Mouse (Mus musculus) MEL (cell line): ENCODE results near the gene D5Ertd579e. TPM values are rescaled to one million over a fixed set of nuclear protein-coding genes. Genes with fewer than 3 reads are reported as not detected.
"Not testable (repeated sequence)": the region's sequence is repeated elsewhere in the genome, so short reads cannot be mapped to it uniquely, and the experiment has no call there.

ENCODE experiments used
- DNase-seq: peaks from one replicate; pipeline ENCODE4 v3.0.0; 2011; ENCODE audit warnings: low read depth, low spot score
- H3K27ac ChIP-seq: 2 replicates; pipeline ENCODE4 v1.5.1; 2012; ENCODE audit warnings: low read depth, mild to moderate bottlenecking, control low read depth, low read length, moderate library complexity; ENCODE audit not compliant: control insufficient read depth
- H3K27me3 ChIP-seq, 2 experiments: fragments of 150-350 bp in 1 of 2; sonication (generic) in 1 of 2; 2 replicates each; pipeline ENCODE4 v1.6.1; 2012; ENCODE audit warnings: low read length in 2 of 2, mild to moderate bottlenecking in 2 of 2, improper control_type of control experiment in 1 of 2, moderate library complexity in 1 of 2; ENCODE audit not compliant: insufficient read depth in 2 of 2, control insufficient read depth in 1 of 2
- H3K36me3 ChIP-seq, 2 experiments: 2 replicates each; pipeline ENCODE4 v1.6.1; 2012 to 2014; ENCODE audit warnings: low read length in 2 of 2, improper control_type of control experiment in 1 of 2, inconsistent platforms in 1 of 2, mild to moderate bottlenecking in 1 of 2; ENCODE audit not compliant: insufficient read depth in 2 of 2, control insufficient read depth in 1 of 2
- H3K4me1 ChIP-seq, 2 experiments: fragments of 150-350 bp in 1 of 2; sonication (generic) in 1 of 2; 2 replicates each; pipeline ENCODE4 v1.6.1; 2012; ENCODE audit warnings: low read length in 2 of 2, improper control_type of control experiment in 1 of 2, mild to moderate bottlenecking in 1 of 2; ENCODE audit not compliant: insufficient read depth in 2 of 2, control insufficient read depth in 1 of 2
- H3K4me3 ChIP-seq, 2 experiments: fragments of 150-350 bp in 1 of 2; sonication (generic) in 1 of 2; 2 replicates each; pipeline ENCODE4 v1.5.1; 2012; ENCODE audit warnings: low read depth in 2 of 2, low read length in 2 of 2, mild to moderate bottlenecking in 2 of 2, moderate library complexity in 2 of 2, control low read depth in 1 of 2, improper control_type of control experiment in 1 of 2; ENCODE audit not compliant: control insufficient read depth in 1 of 2, insufficient read depth in 1 of 2
- H3K79me2 ChIP-seq: 2 replicates; pipeline ENCODE4 v1.6.1; 2012; ENCODE audit warnings: mild to moderate bottlenecking, low read length, moderate library complexity; ENCODE audit not compliant: control insufficient read depth, poor library complexity, insufficient read depth
- H3K9ac ChIP-seq: 2 replicates; pipeline ENCODE4 v1.6.1; 2012; ENCODE audit warnings: low read depth, mild to moderate bottlenecking, control low read depth, low read length, moderate library complexity; ENCODE audit not compliant: control insufficient read depth, poor library complexity, severe bottlenecking
- H3K9me3 ChIP-seq: fragments of 150-350 bp; sonication (generic); replicated peaks from 2 replicates; pipeline ENCODE4 v1.6.1; 2012; ENCODE audit warnings: mild to moderate bottlenecking, low read length, improper control_type of control experiment, moderate library complexity; ENCODE audit not compliant: insufficient read depth
- CTCF ChIP-seq, 3 experiments: IDR thresholded peaks in 2 of 3; conservative IDR thresholded peaks in 1 of 3; 2 replicates each; pipeline ENCODE4 v1.5.1; 2011 to 2012; ENCODE audit warnings: low read length in 3 of 3, low read depth in 2 of 3, mild to moderate bottlenecking in 2 of 3, improper control_type of control experiment in 1 of 3, inconsistent platforms in 1 of 3, mixed read lengths in 1 of 3, moderate library complexity in 1 of 3; ENCODE audit not compliant: control insufficient read depth in 1 of 3, insufficient read depth in 1 of 3, poor library complexity in 1 of 3, severe bottlenecking in 1 of 3
- EP300 ChIP-seq, 2 experiments: IDR thresholded peaks; 2 replicates each; pipeline ENCODE4 v1.6.1; 2011; ENCODE audit warnings: improper control_type of control experiment in 2 of 2, low read length in 2 of 2, low read depth in 1 of 2, mild to moderate bottlenecking in 1 of 2
- GABPA ChIP-seq: IDR thresholded peaks from 2 replicates; pipeline ENCODE4 v1.6.1; 2012; ENCODE audit warnings: low read depth, mild to moderate bottlenecking, inconsistent platforms, low read length, improper control_type of control experiment, moderate library complexity
- HCFC1 ChIP-seq: IDR thresholded peaks from 2 replicates; pipeline ENCODE4 v1.6.1; 2012; ENCODE audit warnings: low read depth, mild to moderate bottlenecking, inconsistent platforms, low read length, improper control_type of control experiment, moderate library complexity
- MAFK ChIP-seq: IDR thresholded peaks from 2 replicates; pipeline ENCODE4 v1.6.1; 2011; ENCODE audit warnings: low read depth, mild to moderate bottlenecking, low read length, improper control_type of control experiment, borderline replicate concordance
- MAX ChIP-seq: IDR thresholded peaks from 2 replicates; pipeline ENCODE4 v1.6.1; 2011; ENCODE audit warnings: low read length, improper control_type of control experiment
- MAZ ChIP-seq: IDR thresholded peaks from 2 replicates; pipeline ENCODE4 v1.6.1; 2012; ENCODE audit warnings: low read depth, mild to moderate bottlenecking, inconsistent platforms, low read length, improper control_type of control experiment
- MYC ChIP-seq: IDR thresholded peaks from 2 replicates; pipeline ENCODE4 v1.6.1; 2011; ENCODE audit warnings: low read depth, mild to moderate bottlenecking, low read length, improper control_type of control experiment, moderate library complexity
- NELFE ChIP-seq: IDR thresholded peaks from 2 replicates; pipeline ENCODE4 v1.6.1; 2011; ENCODE audit warnings: low read depth, low read length, improper control_type of control experiment
- POLR2A ChIP-seq, 2 experiments: IDR thresholded peaks; 2 replicates each; pipeline ENCODE4 v1.6.1; 2011 to 2012; ENCODE audit warnings: low read length in 2 of 2, mild to moderate bottlenecking in 2 of 2, control low read depth in 1 of 2, improper control_type of control experiment in 1 of 2, low read depth in 1 of 2, moderate library complexity in 1 of 2; ENCODE audit not compliant: control insufficient read depth in 1 of 2, insufficient read depth in 1 of 2, poor library complexity in 1 of 2
- POLR2AphosphoS5 ChIP-seq: IDR thresholded peaks from 2 replicates; pipeline ENCODE4 v1.6.1; 2012; ENCODE audit warnings: low read depth, borderline replicate concordance, mild to moderate bottlenecking, inconsistent platforms, low read length, moderate library complexity, mixed read lengths
- RCOR1 ChIP-seq: IDR thresholded peaks from 2 replicates; pipeline ENCODE4 v1.6.1; 2012; ENCODE audit warnings: low read depth, mild to moderate bottlenecking, inconsistent platforms, low read length, improper control_type of control experiment
- SIN3A ChIP-seq: IDR thresholded peaks from 2 replicates; pipeline ENCODE4 v1.6.1; 2012; ENCODE audit warnings: low read length, improper control_type of control experiment, inconsistent platforms
- TAL1 ChIP-seq: IDR thresholded peaks from 2 replicates; pipeline ENCODE4 v1.6.1; 2012; ENCODE audit warnings: mild to moderate bottlenecking, inconsistent platforms, low read length, moderate library complexity, mixed read lengths
- TBP ChIP-seq: IDR thresholded peaks from 2 replicates; pipeline ENCODE4 v1.8.0; 2011; ENCODE audit warnings: low read depth, low read length, improper control_type of control experiment
- TCF12 ChIP-seq: IDR thresholded peaks from 2 replicates; pipeline ENCODE4 v1.6.1; 2014; ENCODE audit warnings: low read depth, mild to moderate bottlenecking, inconsistent platforms, low read length, improper control_type of control experiment, moderate library complexity
- UBTF ChIP-seq: IDR thresholded peaks from 2 replicates; pipeline ENCODE4 v1.6.1; 2012; ENCODE audit warnings: low read depth, mild to moderate bottlenecking, inconsistent platforms, low read length, improper control_type of control experiment, moderate library complexity, borderline replicate concordance; ENCODE audit not compliant: insufficient read depth
- ZKSCAN1 ChIP-seq: IDR thresholded peaks from 2 replicates; pipeline ENCODE4 v1.6.1; 2012; ENCODE audit warnings: low read depth, mild to moderate bottlenecking, inconsistent platforms, low read length, improper control_type of control experiment, moderate library complexity
- ZMIZ1 ChIP-seq: IDR thresholded peaks from 2 replicates; pipeline ENCODE4 v1.6.1; 2012; ENCODE audit warnings: low read depth, mild to moderate bottlenecking, inconsistent platforms, low read length, improper control_type of control experiment, moderate library complexity
- polyA plus RNA-seq, 2 experiments: library from polyadenylated mRNA; stranded (reverse) in 1 of 2; unstranded in 1 of 2; fragments of >175 nt in 1 of 2; fragments of >200 nt in 1 of 2; gene quantifications; 2 replicates each; pipeline versions ENCODE4 v1.2.1 to v1.2.4; 2012; ENCODE audit warnings: low replicate concordance in 2 of 2, low read depth in 1 of 2; ENCODE audit not compliant: insufficient read length in 2 of 2, insufficient read depth in 1 of 2, missing spikeins in 1 of 2
- total RNA-seq: library from RNA; depleted of rRNA; stranded (reverse); fragments of 300-350 nt; gene quantifications from 2 replicates; pipeline ENCODE4 v1.2.3, GENCODE M21; 2012

The D5Ertd579e gene
- total and polyA plus RNA-seq, 3 experiments, result 15.9 to 31.1 TPM; not detected in 1

DNA sequence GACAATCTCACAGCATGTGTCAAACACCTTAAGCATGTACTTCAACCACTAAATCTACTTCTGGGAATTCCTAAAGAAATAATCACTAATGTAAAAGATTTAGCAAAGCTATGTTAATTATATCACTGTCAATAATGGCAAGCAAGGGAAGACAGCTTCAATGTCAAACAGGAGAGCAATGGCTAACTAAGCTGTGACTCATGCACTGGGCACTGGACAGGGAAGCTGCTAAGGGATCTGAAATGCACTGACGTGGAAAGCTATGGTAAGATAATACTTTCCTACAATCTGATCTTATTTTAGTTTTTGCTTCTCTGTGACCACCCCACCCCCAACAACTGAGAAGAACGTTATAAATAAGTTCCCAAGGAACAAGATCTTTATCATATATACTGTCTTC, 32.5 kb downstream of the D5Ertd579e start (continued):
- TF ChIP-seq RCOR1 (no peak), POLR2AphosphoS5 (no peak), MAZ (no peak), ZKSCAN1 (no peak), TAL1 (no peak), ZMIZ1 (no peak), GABPA (no peak), HCFC1 (no peak), POLR2A (IDR thresholded peaks at IDR 0.05; ENCODE audit: control insufficient read depth in 1 of 2, insufficient read depth in 1 of 2, low read depth in 1 of 2, low read length in 2 of 2, poor library complexity in 1 of 2) (no peak), NELFE (no peak), UBTF (no peak), EP300 (IDR thresholded peaks at IDR 0.05; ENCODE audit: low read depth in 1 of 2, low read length in 2 of 2) (peak; percentile 29 to 44; a peak in 3 of 4 replicates), TBP (0 out of 2 replicates have a peak, but pooled peaks have one; percentile 19), SIN3A (no peak; the same call in 1 of the 2 replicates), MAX (no peak), MAFK (no peak), MYC (no peak), CTCF (IDR thresholded peaks at IDR 0.05 in 2 of 3, conservative IDR thresholded peaks at IDR 0.05 in 1 of 3; ENCODE audit: control insufficient read depth in 1 of 3, insufficient read depth in 1 of 3, low read depth in 2 of 3, low read length in 3 of 3, poor library complexity in 1 of 3, severe bottlenecking in 1 of 3) (no peak)

DNA sequence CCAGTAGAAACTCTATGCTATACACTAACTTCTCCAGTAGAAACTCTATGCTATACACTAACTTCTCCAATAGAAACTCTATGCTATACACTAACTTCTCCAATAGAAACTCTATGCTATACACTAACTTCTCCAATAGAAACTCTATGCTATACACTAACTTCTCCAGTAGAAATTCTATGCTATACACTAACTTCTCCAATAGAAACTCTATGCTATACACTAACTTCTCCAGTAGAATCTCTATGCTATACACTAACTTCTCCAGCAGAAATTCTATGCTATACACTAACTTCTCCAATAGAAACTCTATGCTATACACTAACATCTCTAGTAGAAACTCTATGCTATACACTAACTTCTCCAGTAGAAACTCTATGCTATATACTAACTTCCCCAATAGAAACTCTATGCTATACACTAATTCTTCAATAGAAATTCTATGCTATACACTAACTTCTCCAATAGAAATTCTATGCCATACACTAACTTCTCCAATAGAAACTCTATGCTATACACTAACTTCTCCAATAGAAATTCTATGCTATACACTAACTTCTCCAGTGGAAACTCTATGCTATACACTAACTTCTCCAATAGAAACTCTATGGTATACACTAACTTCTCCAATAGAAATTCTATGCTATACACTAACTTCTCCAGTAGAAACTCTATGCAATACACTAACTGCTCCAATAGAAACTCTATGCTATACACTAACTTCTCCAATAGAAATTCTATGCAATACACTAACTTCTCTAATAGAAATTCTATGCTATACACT, 34.7 kb downstream of the D5Ertd579e start:
- DNase-seq, H3K9ac ChIP-seq: not testable (repeated sequence)

DNA sequence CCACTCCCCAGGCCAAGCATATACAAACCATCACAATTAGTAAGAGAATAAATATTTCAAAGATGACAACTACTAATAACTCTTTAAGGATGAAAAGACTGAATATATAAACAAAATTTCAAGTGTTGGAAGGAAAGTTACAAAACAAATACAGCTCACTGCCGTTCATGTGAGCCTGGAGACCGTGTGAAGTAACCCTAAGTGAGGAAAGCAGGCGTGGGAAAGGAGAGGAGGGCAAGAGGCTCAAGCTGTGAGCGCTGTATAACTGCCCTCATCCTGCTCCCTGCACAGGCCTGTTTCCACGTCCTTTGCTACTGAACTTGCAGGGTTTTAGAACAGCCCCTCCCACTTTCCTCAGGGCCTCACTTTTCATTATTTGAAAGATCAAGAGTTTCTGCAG, 70.2 kb downstream of the D5Ertd579e start:
- Histone ChIP-seq H3K4me1 (peaks cover 8 to 11% of the 10 kb centered on the region in 2 experiments), H3K36me3 (peaks cover 11 to 12% of the 10 kb centered on the region in 2 experiments), H3K27me3 (no peaks in the 10 kb centered on the region), H3K79me2 (no peaks in the 10 kb centered on the region; the same call in 1 of the 2 replicates), H3K9ac (no peak overlapping the region), H3K27ac (no peak overlapping the region), H3K4me3 (no peak overlapping the region), H3K9me3 (no peaks in the 10 kb centered on the region)
- DNase-seq, result no peak
- no peak for TF ChIP-seq TCF12

More for the DNA sequence above, 34.7 kb downstream of the D5Ertd579e start:
- not testable (repeated sequence) for H3K4me3 ChIP-seq, H3K79me2 ChIP-seq, H3K27me3 ChIP-seq, H3K27ac ChIP-seq, H3K9me3 ChIP-seq
- Histone ChIP-seq H3K4me1 (peaks cover 14 to 21% of the 10 kb centered on the region in 2 experiments), H3K36me3 (peaks cover 0 to 17% of the 10 kb centered on the region in 2 experiments; a peak in 2 of 4 replicates)
